8 mouse cellular contexts compared by ENCODE assay signal in the genomic region with DNA sequence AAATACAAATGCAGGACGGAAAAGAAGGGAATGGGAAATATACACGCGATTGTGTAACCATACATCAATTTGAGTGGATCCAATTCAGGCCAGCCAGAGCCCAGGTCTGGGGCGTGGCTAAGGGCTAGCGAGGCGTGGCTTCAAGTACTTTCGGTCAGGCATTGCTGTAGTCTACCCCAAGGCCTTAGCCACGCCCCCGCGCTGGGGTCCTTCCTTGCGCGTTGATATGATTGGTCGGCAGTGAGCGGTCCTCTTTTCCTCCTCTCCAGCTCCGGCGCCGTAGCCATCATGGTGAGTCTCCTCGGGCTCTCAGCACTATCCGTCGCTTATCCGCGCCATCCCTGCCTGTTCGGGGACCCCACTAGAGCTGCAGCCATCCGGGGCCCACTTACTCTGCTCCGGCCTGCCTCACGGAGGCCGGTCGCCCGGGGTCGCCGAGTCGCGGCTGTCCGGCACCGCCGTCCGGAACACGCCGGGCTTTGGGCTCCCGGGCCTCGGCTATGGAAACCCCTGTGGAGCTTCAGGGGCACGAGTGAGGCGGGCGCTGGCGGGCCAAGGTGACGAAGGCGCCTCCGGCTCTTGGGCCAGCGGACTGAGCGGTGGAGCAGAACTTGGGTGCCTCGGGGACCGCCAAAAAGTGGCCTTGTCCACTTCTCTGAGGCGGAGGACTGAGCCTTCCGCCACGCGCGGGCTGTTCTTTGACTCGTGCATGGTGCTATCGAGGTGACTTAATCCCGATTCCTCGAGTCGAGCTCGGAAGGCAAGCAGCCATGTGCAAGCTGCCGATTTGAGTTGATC. TPM values are rescaled to one million over a fixed set of nuclear protein-coding genes. Genes with fewer than 3 reads are reported as not detected.
A peak's percentile ranks its signal among the peaks of the same experiment; 100 is the strongest.
DNase-seq lines count a peak whose midpoint lies in the region; ATAC-seq and TF ChIP-seq lines count a peak whose summit lies in the region.

No protein-coding gene starts in this region.

- POLR2A ChIA-PET in Patski (lab: Charles Lee), result no interaction called here

- H3K36me3 ChIP-seq in hindbrain, embryonic 13.5 days, result peaks cover 36% of the 10 kb centered on the region

- peak overlapping the region; percentile 94 for H3K4me2 ChIP-seq in hindbrain, embryonic 13.5 days

- under 1% methylated on average over 64 of the region's 64 CpGs for WGBS in hindbrain, embryonic 13.5 days

- TF ChIP-seq CTCF in Patski (IDR thresholded peaks at IDR 0.05), result no peak

- peak; percentile 73 for DNase-seq in Patski (ENCODE audit: low read depth, low spot score)
- peak; percentile 99 for DNase-seq in cerebellum, postnatal 14 days
- peak; percentile 96 to 99 for DNase-seq in frontal cortex, postnatal 14 days (ENCODE audit: low spot score in 2 of 2)
- DNase-seq in layer of hippocampus, postnatal 25 days (ENCODE audit: extremely low spot score in 1 of 2, low spot score in 1 of 2), result peak; percentile 89 to 97
- peak; percentile 97 for DNase-seq in lung, postnatal 25 days (ENCODE audit: low spot score)
- DNase-seq in retina, embryonic 14.5 days (ENCODE audit: low spot score), result peak; percentile 98
- peak; percentile 98 for DNase-seq in thymus, postnatal 4 days

- peak; percentile 74 for ATAC-seq in Patski
- ATAC-seq in hindbrain, embryonic 13.5 days (ENCODE audit: low FRiP score), result peak; percentile 90

- in situ Hi-C loops in Patski (cut with MboI; ENCODE audit: low pct_unique_long_range_greater_than_20kb), result loop anchor here (10.0 kb wide), 2 partner anchors 964 to 1204 kb away; partner anchors contain the start of genes Ppif and Zmiz1

- H3K27ac ChIP-seq in hindbrain, embryonic 13.5 days, result peak overlapping the region; percentile 90

- peaks cover 47% of the 10 kb centered on the region for H3K4me1 ChIP-seq in hindbrain, embryonic 13.5 days (replicated peaks)

- CTCF ChIA-PET in Patski (lab: Charles Lee), result no interaction called here

- peak overlapping the region; percentile 96 for H3K9ac ChIP-seq in hindbrain, embryonic 13.5 days

- no peaks in the 10 kb centered on the region for H3K27me3 ChIP-seq in Patski
- H3K27me3 ChIP-seq in hindbrain, embryonic 13.5 days, result no peaks in the 10 kb centered on the region

- H3K4me3 ChIP-seq in hindbrain, embryonic 13.5 days, result peak overlapping the region; percentile 91

- H3K9me3 ChIP-seq in hindbrain, embryonic 13.5 days, result no peaks in the 10 kb centered on the region

RNA-seq across cellular contexts. Expression of gene Rps24, which starts 3.7 kb away (rescaled TPM):
- 1,624 TPM for polyA plus RNA-seq in Patski (2021)
- 660 and 675 TPM in 2 replicates for polyA plus RNA-seq in hindbrain, embryonic 13.5 days (2015; fragmentation: Nextera tagmentation; extraction: Ambion mirVana)
- total RNA-seq in layer of hippocampus, postnatal 25 days (2021), result 100 to 1,000 TPM; 675 to 721 TPM

RNA-seq across cellular contexts. Expression of gene Polr3a, which starts 3.8 kb away (rescaled TPM):
- polyA plus RNA-seq in Patski (2021), result 22.6 TPM
- polyA plus RNA-seq in hindbrain, embryonic 13.5 days (2015; fragmentation: Nextera tagmentation; extraction: Ambion mirVana), result 20.7 and 22.6 TPM in 2 replicates
- total RNA-seq in layer of hippocampus, postnatal 25 days (2021), result 10 to 100 TPM; 32.8 to 39.6 TPM

Comparison
In these comparisons a context has a peak if more than half of its experiments do, and no peak if none do; other contexts are left out.
1. Peak in every context shown above with its lines: DNase-seq, ATAC-seq, H3K4me3 ChIP-seq and H3K27ac ChIP-seq.